In the genomic region with DNA sequence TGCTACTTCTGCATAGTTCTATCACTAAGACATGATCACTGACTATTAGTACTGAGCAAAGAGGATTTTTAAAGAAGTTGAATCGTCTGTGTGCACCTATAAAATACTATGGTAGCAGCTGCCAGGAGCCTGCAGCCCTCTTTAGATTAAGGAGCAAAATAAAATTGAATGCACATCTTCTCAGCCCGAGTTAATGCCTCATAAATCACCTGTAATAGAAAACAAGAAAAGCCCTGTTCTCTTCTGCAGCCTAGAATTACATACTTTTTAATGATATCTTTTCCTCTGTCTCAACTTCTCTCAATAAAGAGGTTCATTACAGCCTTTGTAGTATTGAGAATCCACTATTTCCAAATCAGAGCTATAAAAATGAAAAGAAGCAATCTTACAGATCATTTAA, we compare ENCODE assay signal across 29 mouse cellular contexts.
"Had no signal": no experiment of that assay in that cellular context is flagged by ENCODE, and none has a peak within 500 bp of the region (broad histone marks: within the 10 kb centered on the region; RNA-seq: fewer than 3 reads in every experiment).

No protein-coding gene starts in this region.

- H3K4me1 ChIP-seq: embryonic facial prominence, embryonic 10.5 days; embryonic facial prominence, embryonic 12.5 days; embryonic facial prominence, embryonic 13.5 days; embryonic facial prominence, embryonic 15.5 days; forebrain, embryonic 10.5 days; forebrain, embryonic 12.5 days; forebrain, embryonic 13.5 days; forebrain, embryonic 15.5 days had no signal

- ATAC-seq: forebrain, embryonic 13.5 days; forebrain, embryonic 14.5 days; forebrain, embryonic 15.5 days; forebrain, embryonic 16.5 days; forebrain, postnatal 0 days had no signal

- H3K9ac ChIP-seq: embryonic facial prominence, embryonic 12.5 days; embryonic facial prominence, embryonic 13.5 days; embryonic facial prominence, embryonic 15.5 days; forebrain, embryonic 12.5 days; forebrain, embryonic 13.5 days; forebrain, embryonic 15.5 days; forebrain, postnatal 0 days had no signal

- DNase-seq: cerebellum, adult 2 months; cerebellum, adult 8-10 months; cerebellum, adult 9-10 months; cerebellum, adult 9-11 months; cerebellum, postnatal 10 days; cerebellum, postnatal 14 days; cerebellum, postnatal 25 days; cerebellum, postnatal 36 days; embryo, embryonic 11 days; forebrain, postnatal 0 days; gastrocnemius, adult 2 months; gastrocnemius, postnatal 10 days; gastrocnemius, postnatal 14 days; gastrocnemius, postnatal 25 days; gastrocnemius, postnatal 36 days; heart, adult 11 months; heart, adult 18-20 months; heart, adult 2 months had no signal

- H3K36me3 ChIP-seq: embryonic facial prominence, embryonic 10.5 days; embryonic facial prominence, embryonic 12.5 days; embryonic facial prominence, embryonic 13.5 days; embryonic facial prominence, embryonic 15.5 days; forebrain, embryonic 10.5 days; forebrain, embryonic 12.5 days; forebrain, embryonic 15.5 days had no signal

- H3K9me3 ChIP-seq: embryonic facial prominence, embryonic 10.5 days; embryonic facial prominence, embryonic 12.5 days; embryonic facial prominence, embryonic 13.5 days; embryonic facial prominence, embryonic 15.5 days; forebrain, embryonic 10.5 days; forebrain, embryonic 12.5 days; forebrain, embryonic 13.5 days; forebrain, embryonic 15.5 days had no signal

- H3K27ac ChIP-seq: embryonic facial prominence, embryonic 10.5 days; embryonic facial prominence, embryonic 12.5 days; embryonic facial prominence, embryonic 13.5 days; embryonic facial prominence, embryonic 15.5 days; forebrain, embryonic 10.5 days; forebrain, embryonic 12.5 days; forebrain, embryonic 13.5 days; forebrain, embryonic 15.5 days; gastrocnemius, adult 2 months; heart, adult 2 months had no signal

- H3K4me3 ChIP-seq: embryonic facial prominence, embryonic 10.5 days; embryonic facial prominence, embryonic 12.5 days; embryonic facial prominence, embryonic 13.5 days; embryonic facial prominence, embryonic 15.5 days; erythroblast, embryonic 14.5 days; forebrain, embryonic 10.5 days; forebrain, embryonic 12.5 days; forebrain, embryonic 13.5 days; forebrain, embryonic 15.5 days; gastrocnemius, adult 2 months; heart, adult 2 months had no signal

- H3K4me2 ChIP-seq: embryonic facial prominence, embryonic 12.5 days; embryonic facial prominence, embryonic 13.5 days; embryonic facial prominence, embryonic 15.5 days; forebrain, embryonic 12.5 days; forebrain, embryonic 13.5 days; forebrain, embryonic 15.5 days had no signal

- H3K27me3 ChIP-seq: embryonic facial prominence, embryonic 12.5 days; embryonic facial prominence, embryonic 13.5 days; embryonic facial prominence, embryonic 15.5 days; forebrain, embryonic 12.5 days; forebrain, embryonic 13.5 days; forebrain, embryonic 15.5 days had no signal
